Mouse (Mus musculus) hindbrain, embryonic 12.5 days (tissue): ENCODE measurements at regions not wholly inside any gene's neighbourhood (a gene's known extent, or its start where the extent isn't known, plus 50 kb on each side); places are given as distances from the start of the nearest gene placed in this dataset.

Experiments
- ATAC-seq: fragments of 200-750 bp; cut with Nextera tagmentation; 2 replicates; pipeline ENCODE4 v1.8.0; 2017; ENCODE audit warnings: moderate TSS enrichment; ENCODE audit not compliant: low FRiP score
- H3K27ac ChIP-seq: fragments of 300-500 bp; sonication (generic); 2 replicates; pipeline ENCODE4 v1.5.1; 2016; ENCODE audit warnings: mild to moderate bottlenecking
- H3K27me3 ChIP-seq: fragments of 300-500 bp; sonication (generic); 2 replicates; pipeline ENCODE4 v1.6.1; 2016; ENCODE audit warnings: mild to moderate bottlenecking
- H3K36me3 ChIP-seq: fragments of 300-500 bp; sonication (generic); 2 replicates; pipeline ENCODE4 v1.6.1; 2016; ENCODE audit warnings: mild to moderate bottlenecking
- H3K4me1 ChIP-seq: fragments of 300-500 bp; sonication (generic); 2 replicates; pipeline ENCODE4 v1.6.1; 2016
- H3K4me2 ChIP-seq: fragments of 300-500 bp; sonication (generic); replicated peaks from 2 replicates; pipeline ENCODE4 v1.6.1; 2016; ENCODE audit warnings: mild to moderate bottlenecking
- H3K4me3 ChIP-seq: fragments of 300-500 bp; sonication (generic); 2 replicates; pipeline ENCODE4 v1.5.1; 2016; ENCODE audit warnings: mild to moderate bottlenecking
- H3K9ac ChIP-seq: fragments of 300-500 bp; sonication (generic); 2 replicates; pipeline ENCODE4 v1.6.1; 2016; ENCODE audit warnings: mild to moderate bottlenecking, moderate library complexity
- H3K9me3 ChIP-seq: fragments of 300-500 bp; sonication (generic); replicated peaks from 2 replicates; pipeline ENCODE4 v1.6.1; 2016; ENCODE audit warnings: mild to moderate bottlenecking
- WGBS: fragments of 180-500 bp; shearing (Covaris S2); methylation state at CpG from one replicate; pipeline ENCODE4 v1.1.7; 2016; 5-methylcytosine and 5-hydroxymethylcytosine counted together

DNA sequence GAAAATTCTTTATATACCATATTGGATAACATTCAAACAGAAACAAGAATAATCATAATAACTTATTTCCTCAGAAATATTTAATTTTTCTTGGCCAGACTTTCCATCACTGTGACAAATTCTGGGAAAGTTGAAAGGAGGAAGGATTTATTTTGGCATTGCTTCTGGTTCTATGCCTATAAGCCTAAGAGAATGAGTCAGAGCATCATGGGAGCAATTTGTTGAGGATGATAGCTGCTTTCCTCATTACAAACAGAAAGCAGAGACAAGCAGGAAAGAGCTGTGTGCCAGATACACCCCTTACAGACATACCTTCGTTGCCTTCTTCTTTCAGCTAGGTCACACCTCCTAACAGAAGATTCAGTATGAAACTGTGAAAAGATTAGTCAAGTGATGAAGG lies 115.3 kb downstream of the Rgs21 start:
- no peaks in the 10 kb centered on the region for H3K36me3 ChIP-seq
- no peaks in the 10 kb centered on the region for H3K27me3 ChIP-seq

DNA sequence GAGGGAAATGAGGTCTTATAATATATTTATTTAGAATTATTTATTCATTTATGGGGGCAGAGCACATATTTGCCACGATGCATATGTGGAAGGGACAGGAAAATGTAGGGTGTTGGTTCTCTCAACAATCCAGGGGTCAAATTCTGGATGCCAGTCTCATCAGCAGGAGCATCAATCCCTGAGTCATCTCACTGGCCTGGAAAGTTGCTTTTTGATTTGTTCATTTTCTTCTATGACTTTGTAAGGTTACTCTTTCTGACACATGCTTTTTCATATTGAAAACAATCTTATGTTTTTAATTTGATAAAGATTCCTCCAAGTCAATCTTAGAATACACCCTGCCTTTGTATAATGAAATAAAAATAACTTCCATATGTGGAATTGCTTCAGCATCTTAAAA lies 115.7 kb downstream of the Rgs21 start:
- WGBS: 46% methylated on average over 1 of the region's 1 CpGs
- no peaks in the 10 kb centered on the region for H3K36me3 ChIP-seq
- no peak overlapping the region for H3K4me3 ChIP-seq
- H3K27me3 ChIP-seq: no peaks in the 10 kb centered on the region
- no peak overlapping the region for H3K9ac ChIP-seq
- H3K4me1 ChIP-seq: no peaks in the 10 kb centered on the region
- no peaks in the 10 kb centered on the region for H3K9me3 ChIP-seq
- H3K27ac ChIP-seq: no peak overlapping the region
- ATAC-seq: no peak
- H3K4me2 ChIP-seq: no peak overlapping the region

More for the DNA sequence above, 115.3 kb downstream of the Rgs21 start:
- Histone ChIP-seq H3K9ac (no peak overlapping the region), H3K4me3 (no peak overlapping the region), H3K9me3 (no peaks in the 10 kb centered on the region), H3K27ac (no peak overlapping the region), H3K4me1 (no peaks in the 10 kb centered on the region), H3K4me2 (no peak overlapping the region)
- no peak for ATAC-seq
- 68% methylated on average over 1 of the region's 1 CpGs for WGBS

DNA sequence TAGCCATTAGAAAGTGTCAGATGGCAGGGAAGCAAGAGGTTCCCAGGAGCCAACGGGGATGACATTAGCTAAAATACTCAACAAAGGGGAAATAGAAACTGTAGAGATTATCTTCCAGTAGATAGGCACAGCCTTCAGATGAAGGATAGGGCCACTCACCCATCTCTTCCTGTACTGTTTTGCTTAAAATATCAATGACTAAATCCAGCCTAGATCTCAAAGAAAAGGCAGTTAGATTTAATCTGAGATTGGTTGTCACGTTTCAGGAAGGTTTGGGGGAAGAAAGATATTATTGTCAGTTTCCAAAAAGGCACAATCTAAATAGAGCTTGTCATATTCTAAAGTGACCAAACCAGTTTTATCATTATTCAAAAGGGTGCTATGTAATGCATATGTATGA lies 130.8 kb downstream of the Rgs21 start:
- Histone ChIP-seq H3K4me2 (no peak overlapping the region), H3K36me3 (no peaks in the 10 kb centered on the region), H3K9me3 (no peaks in the 10 kb centered on the region), H3K4me3 (no peak overlapping the region), H3K9ac (no peak overlapping the region), H3K4me1 (no peaks in the 10 kb centered on the region), H3K27me3 (no peaks in the 10 kb centered on the region), H3K27ac (no peak overlapping the region)
- ATAC-seq: no peak
- WGBS: 69% methylated on average over 2 of the region's 2 CpGs

DNA sequence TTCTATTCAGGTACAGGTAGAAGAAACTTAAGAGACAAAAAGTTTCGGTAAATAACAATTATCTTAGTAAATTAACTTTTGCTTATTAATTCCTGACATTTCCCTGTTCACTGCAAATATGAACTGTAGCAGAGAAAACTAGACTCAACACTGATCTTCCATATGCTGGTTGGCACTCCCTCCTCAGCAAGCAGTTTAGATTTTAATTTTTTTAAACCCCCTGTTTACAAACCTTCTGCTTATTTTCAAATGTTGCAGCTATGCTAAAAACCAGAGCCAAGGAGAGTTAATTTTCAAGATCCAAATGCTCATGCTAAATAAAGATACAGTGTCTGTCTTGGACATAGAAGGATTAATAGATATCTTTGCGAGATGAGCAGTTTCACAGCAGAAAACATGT lies 134.7 kb downstream of the Rgs21 start:
- Histone ChIP-seq H3K36me3 (no peaks in the 10 kb centered on the region), H3K4me1 (no peaks in the 10 kb centered on the region), H3K27me3 (no peaks in the 10 kb centered on the region), H3K4me3 (no peak overlapping the region), H3K9ac (no peak overlapping the region), H3K9me3 (no peaks in the 10 kb centered on the region), H3K4me2 (no peak overlapping the region), H3K27ac (no peak overlapping the region)
- no peak for ATAC-seq
- WGBS: 93% methylated on average over 2 of the region's 2 CpGs

DNA sequence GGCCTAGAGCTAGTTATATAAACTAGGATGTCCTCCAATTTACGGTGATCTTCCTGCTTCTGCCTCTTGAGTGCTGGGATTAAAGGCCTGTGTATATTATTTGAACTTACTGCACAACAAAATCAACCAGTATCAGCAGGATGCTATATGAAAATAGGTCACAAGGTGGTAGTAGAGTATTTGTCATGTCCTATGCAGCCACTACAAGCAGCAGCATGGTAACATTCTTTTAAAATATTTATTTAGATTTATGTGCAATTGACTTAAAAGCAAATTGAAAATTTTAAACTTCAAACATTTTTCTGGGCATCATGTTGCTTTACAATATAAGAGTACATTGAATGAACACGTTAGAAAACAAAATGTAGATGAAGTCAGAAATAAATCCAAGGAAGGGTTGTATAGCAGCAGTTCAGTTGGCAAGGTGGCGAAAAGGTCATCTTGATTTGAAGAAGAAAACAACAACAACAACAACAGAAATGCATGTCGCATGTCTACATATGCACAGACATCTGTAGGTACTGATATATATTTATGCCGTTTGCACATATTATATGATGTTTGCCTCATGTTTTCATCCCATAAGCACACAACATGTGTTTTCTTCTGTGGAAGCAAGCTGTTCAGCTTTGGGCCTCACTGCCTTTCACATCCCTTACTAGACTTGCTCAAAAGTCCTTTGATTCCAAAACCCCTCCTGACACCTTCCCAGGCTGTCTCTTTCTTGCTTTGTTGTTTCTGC lies 135.8 kb downstream of the Rgs21 start:
- Histone ChIP-seq H3K4me1 (no peaks in the 10 kb centered on the region), H3K27me3 (no peaks in the 10 kb centered on the region), H3K36me3 (no peaks in the 10 kb centered on the region), H3K4me3 (no peak overlapping the region), H3K9ac (no peak overlapping the region), H3K4me2 (no peak overlapping the region), H3K27ac (no peak overlapping the region), H3K9me3 (no peaks in the 10 kb centered on the region)
- no peak for ATAC-seq
- WGBS: 88% methylated on average over 5 of the region's 5 CpGs

DNA sequence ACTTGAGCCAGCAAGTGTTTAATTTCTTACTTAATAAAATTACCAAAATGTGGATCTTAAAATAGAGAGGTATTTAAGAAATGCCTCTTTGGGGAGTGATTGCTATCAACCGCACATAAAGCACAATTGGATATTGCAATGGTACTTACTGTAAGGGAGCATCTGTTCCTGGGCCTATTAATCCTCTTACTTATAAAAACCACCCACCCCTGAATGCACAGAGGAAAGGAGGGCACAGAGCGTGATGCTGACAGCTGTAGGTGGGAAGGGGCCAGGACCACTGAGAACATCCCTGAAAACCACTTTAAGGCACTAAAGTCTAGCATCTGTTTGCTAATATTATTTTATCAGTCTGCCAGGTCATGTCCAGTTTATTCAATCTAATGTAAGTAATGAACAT lies 146.1 kb downstream of the Rgs21 start:
- Histone ChIP-seq H3K27me3 (no peaks in the 10 kb centered on the region), H3K4me3 (no peak overlapping the region), H3K9ac (no peak overlapping the region), H3K36me3 (no peaks in the 10 kb centered on the region), H3K27ac (no peak overlapping the region), H3K4me2 (no peak overlapping the region), H3K4me1 (no peaks in the 10 kb centered on the region), H3K9me3 (no peaks in the 10 kb centered on the region)
- 77% methylated on average over 2 of the region's 2 CpGs for WGBS
- ATAC-seq: no peak

DNA sequence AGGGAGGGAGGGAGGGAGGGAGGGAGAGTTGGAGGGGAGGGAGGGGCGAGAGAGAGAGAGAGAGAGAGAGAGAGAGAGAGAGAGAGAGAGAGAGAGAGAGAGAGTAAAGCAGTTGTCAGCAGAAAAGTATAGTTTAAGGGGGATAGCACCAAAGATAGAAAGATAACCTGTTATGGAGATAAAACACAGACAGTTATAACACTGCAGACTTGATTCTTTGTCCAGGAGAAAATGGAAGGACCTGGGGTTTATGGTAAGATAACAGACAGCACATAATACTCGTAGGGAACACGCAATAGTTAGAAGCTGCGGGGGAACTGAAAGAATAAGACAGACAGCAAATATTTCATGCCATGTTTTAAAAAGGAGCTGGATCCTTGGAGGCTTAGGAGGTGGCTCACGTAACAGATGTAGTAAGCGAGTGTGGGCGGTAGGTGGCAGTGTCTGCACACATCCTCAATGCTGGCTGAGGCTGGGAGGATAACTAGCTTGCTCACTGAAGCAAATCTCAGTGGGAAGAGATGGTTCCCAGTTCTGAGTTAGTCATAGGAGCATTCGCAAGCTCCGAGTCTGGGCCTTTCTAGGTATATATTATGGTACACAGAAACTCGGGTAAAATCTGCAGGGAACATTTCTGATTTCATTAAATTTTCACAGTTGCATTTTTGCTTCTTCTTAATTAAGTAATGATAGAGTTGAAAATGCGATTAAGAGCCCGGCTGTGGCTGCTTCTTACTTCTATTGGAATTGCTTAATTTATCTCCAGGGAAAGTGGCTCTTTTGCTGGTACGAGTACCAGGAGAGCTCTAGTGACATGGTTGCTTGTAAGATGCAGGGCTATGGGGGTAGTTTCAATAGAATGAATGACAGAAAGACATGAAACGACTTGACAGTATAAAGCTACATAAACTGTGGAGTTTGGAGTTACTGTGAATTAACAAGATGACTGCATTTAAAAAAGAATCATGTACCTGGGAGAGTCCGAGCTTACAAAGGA lies 157.6 kb upstream of the Rgs1 start:
- Histone ChIP-seq H3K36me3 (no peaks in the 10 kb centered on the region), H3K9ac (no peak overlapping the region), H3K9me3 (no peaks in the 10 kb centered on the region), H3K27ac (no peak overlapping the region), H3K4me1 (no peaks in the 10 kb centered on the region), H3K4me2 (no peak overlapping the region), H3K4me3 (no peak overlapping the region), H3K27me3 (no peaks in the 10 kb centered on the region)
- 34% methylated on average over 14 of the region's 15 CpGs for WGBS
- ATAC-seq: peak; percentile 87

DNA sequence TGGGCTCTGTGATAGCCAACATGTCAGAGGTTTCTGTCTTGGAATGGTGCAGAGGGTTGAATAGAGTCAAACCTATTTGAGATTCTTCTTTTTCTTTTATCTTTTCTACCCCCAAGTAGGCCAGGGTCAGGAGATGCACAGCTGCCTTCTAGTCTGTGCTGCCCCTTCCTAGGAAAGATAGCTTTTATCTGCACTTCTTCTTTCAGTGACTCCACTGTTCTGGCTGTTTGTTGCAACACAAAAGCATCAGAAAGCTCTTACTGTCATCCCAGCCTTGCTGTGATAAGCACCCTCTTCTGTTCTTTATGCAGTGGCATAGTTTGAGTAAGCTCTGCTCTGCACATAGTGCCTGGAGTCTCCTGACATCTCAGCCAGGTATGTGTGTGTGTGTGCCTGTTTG lies 156.7 kb upstream of the Rgs1 start:
- no peaks in the 10 kb centered on the region for H3K4me1 ChIP-seq
- no peak for ATAC-seq

DNA sequence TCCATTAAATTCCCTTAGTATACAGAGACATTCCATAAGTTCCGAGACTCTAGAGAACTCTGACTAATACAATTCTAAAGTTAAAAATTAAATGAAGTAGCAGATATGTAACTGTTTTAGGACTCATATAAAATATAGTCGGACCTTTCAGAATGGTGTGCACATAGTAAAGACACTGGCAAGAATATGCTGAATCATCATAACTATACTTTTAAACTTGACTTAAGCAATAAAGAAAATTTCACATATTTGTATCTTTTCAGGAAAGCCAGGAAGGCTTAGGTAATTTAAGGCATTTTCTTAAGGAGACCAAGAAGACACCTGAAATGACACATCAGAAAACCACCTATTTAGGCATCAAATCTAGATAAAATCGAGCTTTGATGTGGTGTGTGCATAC lies 156.0 kb upstream of the Rgs1 start:
- Histone ChIP-seq H3K4me1 (no peaks in the 10 kb centered on the region), H3K27me3 (no peaks in the 10 kb centered on the region), H3K9me3 (no peaks in the 10 kb centered on the region), H3K4me2 (no peak overlapping the region), H3K4me3 (no peak overlapping the region), H3K9ac (no peak overlapping the region), H3K36me3 (no peaks in the 10 kb centered on the region), H3K27ac (no peak overlapping the region)
- 80% methylated on average over 3 of the region's 3 CpGs for WGBS
- ATAC-seq: no peak

More for the DNA sequence above, 156.7 kb upstream of the Rgs1 start:
- Histone ChIP-seq H3K27ac (no peak overlapping the region), H3K9ac (no peak overlapping the region), H3K4me3 (no peak overlapping the region), H3K36me3 (no peaks in the 10 kb centered on the region), H3K27me3 (no peaks in the 10 kb centered on the region), H3K4me2 (no peak overlapping the region), H3K9me3 (no peaks in the 10 kb centered on the region)

DNA sequence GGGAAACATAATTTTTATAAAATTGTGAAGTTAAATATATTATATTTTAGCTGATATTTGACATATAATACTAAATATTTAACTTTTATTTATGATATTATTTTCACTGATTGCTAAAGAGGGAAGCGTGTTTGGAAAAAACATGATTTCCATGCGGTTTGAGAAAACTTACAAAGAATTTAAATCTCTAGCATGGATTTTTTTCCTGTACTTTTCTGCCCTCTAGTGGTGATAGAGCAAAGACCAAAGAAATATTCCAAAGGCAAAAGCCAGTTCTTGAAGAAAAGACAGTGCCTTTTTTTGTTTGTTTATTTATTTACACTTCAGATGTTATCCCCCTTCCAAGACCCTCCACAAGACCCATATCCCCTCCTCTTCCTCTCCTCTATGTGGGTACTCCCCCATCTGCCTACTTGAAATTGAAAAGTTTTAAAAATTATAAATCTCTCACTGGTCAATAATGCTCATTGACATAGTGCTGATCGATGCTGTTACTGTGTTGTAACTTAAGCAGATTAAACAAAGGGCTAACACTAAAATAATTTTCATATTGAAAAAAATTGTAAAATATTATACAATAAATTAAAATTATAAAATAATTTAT lies 131.1 kb upstream of the Rgs1 start:
- Histone ChIP-seq H3K27ac (no peak overlapping the region), H3K4me2 (no peak overlapping the region), H3K4me1 (no peaks in the 10 kb centered on the region), H3K4me3 (no peak overlapping the region), H3K9ac (no peak overlapping the region), H3K36me3 (no peaks in the 10 kb centered on the region), H3K27me3 (no peaks in the 10 kb centered on the region), H3K9me3 (no peaks in the 10 kb centered on the region)
- ATAC-seq: no peak
- 55% methylated on average over 3 of the region's 3 CpGs for WGBS

DNA sequence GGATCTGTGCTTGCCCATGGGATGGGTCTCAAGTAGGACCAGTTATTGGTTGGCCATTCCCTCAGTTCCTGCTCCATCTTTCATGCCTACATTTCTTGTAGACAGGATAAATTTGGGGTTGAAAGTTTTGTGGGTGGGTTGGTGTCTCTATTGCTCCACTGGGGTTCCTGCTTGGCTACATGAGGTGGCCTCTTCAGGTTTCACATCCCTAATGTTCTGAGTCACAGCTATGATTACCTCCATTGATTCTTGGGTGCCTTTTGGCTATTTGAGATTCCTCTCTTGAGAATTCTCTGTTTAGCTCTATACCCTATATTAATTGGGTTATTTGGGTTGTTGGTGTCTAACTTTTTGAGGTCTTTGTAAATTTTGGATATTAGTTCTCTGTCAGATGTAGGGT lies 125.1 kb upstream of the Rgs1 start:
- no peaks in the 10 kb centered on the region for H3K9me3 ChIP-seq
- no peaks in the 10 kb centered on the region for H3K27me3 ChIP-seq
- H3K27ac ChIP-seq: no peak overlapping the region
- H3K36me3 ChIP-seq: no peaks in the 10 kb centered on the region
- ATAC-seq: no peak
- no peak overlapping the region for H3K9ac ChIP-seq
- no peak overlapping the region for H3K4me2 ChIP-seq
- no peaks in the 10 kb centered on the region for H3K4me1 ChIP-seq
- H3K4me3 ChIP-seq: no peak overlapping the region

DNA sequence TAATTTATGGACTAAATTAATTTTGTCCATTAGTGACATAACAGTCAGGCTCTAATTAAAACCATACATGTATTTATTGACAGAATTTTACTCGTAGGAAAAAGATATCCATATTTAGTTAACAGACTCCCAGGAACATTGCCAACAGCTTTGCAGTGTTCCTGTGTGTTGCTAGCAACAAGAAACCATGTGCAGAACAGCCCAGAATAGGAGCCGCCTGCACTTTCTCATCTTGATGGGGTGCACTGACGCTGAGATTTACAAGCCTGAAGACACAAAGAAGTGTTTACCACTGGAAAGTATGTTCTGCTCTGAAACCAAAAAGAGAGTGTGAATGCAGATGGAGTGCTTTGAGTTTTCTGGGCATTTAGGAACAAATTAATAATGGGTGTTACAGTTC lies 118.5 kb upstream of the Rgs1 start:
- Histone ChIP-seq H3K4me1 (no peaks in the 10 kb centered on the region), H3K9me3 (no peaks in the 10 kb centered on the region), H3K4me2 (no peak overlapping the region), H3K27ac (no peak overlapping the region), H3K36me3 (no peaks in the 10 kb centered on the region), H3K27me3 (no peaks in the 10 kb centered on the region), H3K9ac (no peak overlapping the region), H3K4me3 (no peak overlapping the region)
- 89% methylated on average over 3 of the region's 3 CpGs for WGBS
- no peak for ATAC-seq
